Mouse (Mus musculus) adrenal gland, adult 2 months (tissue): Measurements from ENCODE around the gene Olfr625-ps1. TPM values are rescaled to one million over a fixed set of nuclear protein-coding genes. Genes with fewer than 3 reads are reported as not detected.

Experiments
- DNase-seq: peaks from one replicate; pipeline ENCODE4 v3.0.0; 2021
- long read RNA-seq: library from polyadenylated mRNA; stranded (forward); transcript quantifications from one replicate; pipeline ENCODE4 v2.0.0, GENCODE M21; 2021
- polyA plus RNA-seq: library from polyadenylated mRNA; depleted of rRNA; stranded (reverse); fragments of >200 nt; gene quantifications from 2 replicates; pipeline ENCODE4 v1.2.3, GENCODE M21; 2012; rRNA removed
- total RNA-seq, 2 experiments: library from RNA; stranded (reverse); gene quantifications; 2 replicates each; pipeline ENCODE4 v1.2.3; 2021

Olfr625-ps1 gene
- total RNA-seq (not detected), polyA plus RNA-seq (not detected in 2 replicates)
- long read RNA-seq, result 0 reads

- no peak for DNase-seq
These were observed at the start of gene Olfr625-ps1 for GRCm38 (mm10) chr7:103682420-103682819. Gene Olfr625-ps1, plus strand, starts transcription at chr7:103682720.

- DNase-seq, result no peak
These were observed 45.7 kb upstream of the Olfr625-ps1 start for GRCm38 (mm10) chr7:103636795-103637194.

GRCm38 (mm10) chr7:103642602-103643001 is 39.9 kb upstream of the Olfr625-ps1 start, which contains the start of gene Olfr622:
Gene Olfr622, minus strand, starts transcription at chr7:103642702.
- no peak for DNase-seq

- DNase-seq, result no peak
These were observed 38.5 kb upstream of the Olfr625-ps1 start for GRCm38 (mm10) chr7:103644070-103644469.

GRCm38 (mm10) chr7:103663598-103663997 is 18.9 kb upstream of the Olfr625-ps1 start, which contains the start of gene Olfr623:
Gene Olfr623, minus strand, starts transcription at chr7:103663698.
- no peak for DNase-seq

- no peak for DNase-seq
These were observed 11.4 kb upstream of the Olfr625-ps1 start, which contains the start of gene Olfr624 for GRCm38 (mm10) chr7:103671091-103671490. Gene Olfr624, minus strand, starts transcription at chr7:103671191.

GRCm38 (mm10) chr7:103699469-103699868 is 16.9 kb downstream of the Olfr625-ps1 start:
- DNase-seq, result no peak

- no peak for DNase-seq
These were observed 29.5 kb downstream of the Olfr625-ps1 start for GRCm38 (mm10) chr7:103712024-103712423.

GRCm38 (mm10) chr7:103714371-103714770 is 31.9 kb downstream of the Olfr625-ps1 start, which contains the start of gene Olfr243:
Gene Olfr243, plus strand, starts transcription at chr7:103714671.
- no peak for DNase-seq

GRCm38 (mm10) chr7:103716398-103716797 is 33.9 kb downstream of the Olfr625-ps1 start:
- DNase-seq, result peak; percentile 2

GRCm38 (mm10) chr7:103730074-103730473 is 47.6 kb downstream of the Olfr625-ps1 start, which contains the start of gene Olfr628:
Gene Olfr628, plus strand, starts transcription at chr7:103730374.
- DNase-seq, result no peak

Other genes starting within 250 kb of the Olfr625-ps1 start
Only the 30 nearest of the 34 such genes appear.
- gene Olfr607, start 218.6 kb upstream of the Olfr625-ps1 start, total RNA-seq, result not detected
- gene Olfr607, start 218.6 kb upstream of the Olfr625-ps1 start, polyA plus RNA-seq, result not detected in 2 replicates
- gene Olfr608, start 212.8 kb upstream of the Olfr625-ps1 start, total RNA-seq, result not detected
- gene Olfr608, start 212.8 kb upstream of the Olfr625-ps1 start, polyA plus RNA-seq, result not detected in 2 replicates
- gene Olfr609, start 184.7 kb upstream of the Olfr625-ps1 start, total RNA-seq, result not detected
- gene Olfr609, start 184.7 kb upstream of the Olfr625-ps1 start, polyA plus RNA-seq, result not detected in 2 replicates
- not detected for gene Olfr610, start 170.6 kb upstream of the Olfr625-ps1 start, total RNA-seq
- gene Olfr610, start 170.6 kb upstream of the Olfr625-ps1 start, polyA plus RNA-seq, result not detected in 2 replicates
- not detected for gene Olfr611, start 161.9 kb upstream of the Olfr625-ps1 start, total RNA-seq
- gene Olfr611, start 161.9 kb upstream of the Olfr625-ps1 start, polyA plus RNA-seq, result not detected in 2 replicates
- gene Olfr612, start 140.0 kb upstream of the Olfr625-ps1 start, total RNA-seq, result not detected
- gene Olfr612, start 140.0 kb upstream of the Olfr625-ps1 start, polyA plus RNA-seq, result not detected in 2 replicates
- not detected for gene Olfr613, start 134.6 kb upstream of the Olfr625-ps1 start, total RNA-seq
- gene Olfr613, start 134.6 kb upstream of the Olfr625-ps1 start, polyA plus RNA-seq, result not detected in 2 replicates
- not detected for gene Olfr615, start 126.6 kb upstream of the Olfr625-ps1 start, total RNA-seq
- gene Olfr615, start 126.6 kb upstream of the Olfr625-ps1 start, polyA plus RNA-seq, result not detected in 2 replicates
- gene Olfr616, start 113.6 kb upstream of the Olfr625-ps1 start, total RNA-seq, result not detected
- not detected in 2 replicates for gene Olfr616, start 113.6 kb upstream of the Olfr625-ps1 start, polyA plus RNA-seq
- gene Olfr617, start 109.7 kb upstream of the Olfr625-ps1 start, total RNA-seq, result not detected
- gene Olfr617, start 109.7 kb upstream of the Olfr625-ps1 start, polyA plus RNA-seq, result not detected in 2 replicates
- not detected for gene Olfr618, start 92.6 kb upstream of the Olfr625-ps1 start, total RNA-seq
- not detected in 2 replicates for gene Olfr618, start 92.6 kb upstream of the Olfr625-ps1 start, polyA plus RNA-seq
- gene Olfr619, start 82.1 kb upstream of the Olfr625-ps1 start, total RNA-seq, result not detected
- gene Olfr619, start 82.1 kb upstream of the Olfr625-ps1 start, polyA plus RNA-seq, result not detected in 2 replicates
- gene Olfr620, start 70.2 kb upstream of the Olfr625-ps1 start, total RNA-seq, result not detected
- gene Olfr620, start 70.2 kb upstream of the Olfr625-ps1 start, polyA plus RNA-seq, result not detected in 2 replicates
- not detected for gene Olfr622, start 40.0 kb upstream of the Olfr625-ps1 start, total RNA-seq
- gene Olfr622, start 40.0 kb upstream of the Olfr625-ps1 start, polyA plus RNA-seq, result not detected in 2 replicates
- not detected for gene Olfr623, start 19.0 kb upstream of the Olfr625-ps1 start, total RNA-seq
- gene Olfr623, start 19.0 kb upstream of the Olfr625-ps1 start, polyA plus RNA-seq, result not detected in 2 replicates
- not detected for gene Olfr624, start 11.5 kb upstream of the Olfr625-ps1 start, total RNA-seq
- not detected in 2 replicates for gene Olfr624, start 11.5 kb upstream of the Olfr625-ps1 start, polyA plus RNA-seq
- gene Olfr243, start 32.0 kb downstream of the Olfr625-ps1 start, total RNA-seq, result not detected
- not detected in 2 replicates for gene Olfr243, start 32.0 kb downstream of the Olfr625-ps1 start, polyA plus RNA-seq
- not detected for gene Olfr628, start 47.7 kb downstream of the Olfr625-ps1 start, total RNA-seq
- not detected in 2 replicates for gene Olfr628, start 47.7 kb downstream of the Olfr625-ps1 start, polyA plus RNA-seq
- gene Olfr629, start 62.2 kb downstream of the Olfr625-ps1 start, total RNA-seq, result not detected
- gene Olfr629, start 62.2 kb downstream of the Olfr625-ps1 start, polyA plus RNA-seq, result not detected in 2 replicates
- gene Olfr630, start 74.6 kb downstream of the Olfr625-ps1 start, total RNA-seq, result not detected
- not detected in 2 replicates for gene Olfr630, start 74.6 kb downstream of the Olfr625-ps1 start, polyA plus RNA-seq
- not detected for gene Olfr69, start 88.9 kb downstream of the Olfr625-ps1 start, total RNA-seq
- not detected in 2 replicates for gene Olfr69, start 88.9 kb downstream of the Olfr625-ps1 start, polyA plus RNA-seq
- not detected for gene Olfr68, start 97.0 kb downstream of the Olfr625-ps1 start, total RNA-seq
- gene Olfr68, start 97.0 kb downstream of the Olfr625-ps1 start, polyA plus RNA-seq, result not detected in 2 replicates
- not detected for gene Olfr67, start 109.1 kb downstream of the Olfr625-ps1 start, total RNA-seq
- gene Olfr67, start 109.1 kb downstream of the Olfr625-ps1 start, polyA plus RNA-seq, result not detected in 2 replicates
- gene Hbb-bt, start 131.3 kb downstream of the Olfr625-ps1 start, total RNA-seq, result 100 to 1,000 TPM; 120 to 218 TPM
- 48.3 and 61.8 TPM in 2 replicates for gene Hbb-bt, start 131.3 kb downstream of the Olfr625-ps1 start, polyA plus RNA-seq
- gene Hbb-bs, start 145.4 kb downstream of the Olfr625-ps1 start, total RNA-seq, result 1,000 to 10,000 TPM; 1,531 to 2,097 TPM
- 569 and 814 TPM in 2 replicates for gene Hbb-bs, start 145.4 kb downstream of the Olfr625-ps1 start, polyA plus RNA-seq
- not detected for gene Hbb-bh2, start 157.8 kb downstream of the Olfr625-ps1 start, total RNA-seq
- gene Hbb-bh2, start 157.8 kb downstream of the Olfr625-ps1 start, polyA plus RNA-seq, result not detected in 2 replicates
- not detected for gene Hbb-bh1, start 160.4 kb downstream of the Olfr625-ps1 start, total RNA-seq
- gene Hbb-bh1, start 160.4 kb downstream of the Olfr625-ps1 start, polyA plus RNA-seq, result not detected in 2 replicates
- not detected for gene Hbb-y, start 170.5 kb downstream of the Olfr625-ps1 start, total RNA-seq
- gene Hbb-y, start 170.5 kb downstream of the Olfr625-ps1 start, polyA plus RNA-seq, result not detected in 2 replicates
- not detected for gene Olfr66, start 203.5 kb downstream of the Olfr625-ps1 start, total RNA-seq
- gene Olfr66, start 203.5 kb downstream of the Olfr625-ps1 start, polyA plus RNA-seq, result not detected in 2 replicates
- not detected for gene Olfr64, start 211.8 kb downstream of the Olfr625-ps1 start, total RNA-seq
- gene Olfr64, start 211.8 kb downstream of the Olfr625-ps1 start, polyA plus RNA-seq, result not detected in 2 replicates